Mouse (Mus musculus) lung, postnatal 0 days (tissue): ENCODE measurements around the gene Mrpl27.

ENCODE experiments used
- CTCF ChIP-seq: IDR thresholded peaks from 2 replicates; pipeline ENCODE4 v1.5.1; 2016; ENCODE audit warnings: antibody characterized with exemption, mild to moderate bottlenecking
- EP300 ChIP-seq: IDR thresholded peaks from 2 replicates; pipeline ENCODE4 v1.6.1; 2016; ENCODE audit warnings: antibody characterized with exemption, mild to moderate bottlenecking, control low read depth

GRCm38 (mm10) chr11:94676754-94677606 is 23.4 kb downstream of the Mrpl27 start, which contains the start of gene Xylt2:
- TF ChIP-seq CTCF (0 out of 2 replicates have a peak, but pooled peaks have one; percentile 3), EP300 (no peak)
